Mouse (Mus musculus): Measurements from ENCODE around the gene 4930583I09Rik. TPM values are rescaled to one million over a fixed set of nuclear protein-coding genes. Genes with fewer than 3 reads are reported as not detected.

4930583I09Rik gene
- total RNA-seq, 2 experiments from 2014 or later = not detected

DNA sequence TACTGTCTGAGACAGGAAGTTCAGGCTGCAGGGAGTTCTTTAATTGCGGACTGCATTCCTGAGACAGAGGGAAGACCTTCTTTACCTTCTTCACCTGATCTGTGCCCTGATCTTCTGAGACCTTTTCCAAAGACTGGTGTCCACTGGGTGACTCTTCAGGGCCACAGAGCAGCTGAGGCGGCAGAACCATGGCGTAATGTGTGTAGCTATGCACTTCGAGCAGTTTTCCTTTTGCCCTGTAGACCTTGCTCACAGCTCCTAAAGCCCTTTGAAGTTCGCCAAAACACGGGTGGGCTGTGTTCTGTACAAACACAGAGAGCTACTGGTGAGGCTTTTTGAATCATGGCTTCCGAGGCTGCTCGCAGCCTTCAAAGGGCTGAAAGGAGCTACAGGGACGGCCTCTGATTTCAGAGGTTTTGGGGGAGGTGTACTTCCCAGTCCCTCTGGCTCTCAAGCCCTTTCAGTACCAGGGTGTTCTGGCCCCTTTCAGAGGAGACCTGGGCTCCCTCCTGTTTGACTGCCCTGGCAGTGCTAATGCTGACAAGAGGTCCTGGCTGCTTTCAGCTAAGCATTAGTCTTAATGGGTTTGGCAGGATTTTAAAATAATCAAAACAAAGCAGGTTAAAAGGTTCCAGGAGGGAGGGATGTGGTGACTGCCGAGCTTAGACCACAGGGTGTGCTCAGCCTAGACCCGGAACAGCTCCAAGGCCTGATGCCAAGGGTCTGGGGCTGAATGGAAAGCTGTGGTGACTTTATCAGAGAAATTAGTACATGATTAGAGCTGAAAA is 33.5 kb downstream of the 4930583I09Rik start:
- DNase-seq (ENCODE audit: low spot score in 2 of 2) = no peak

GRCm38 (mm10) chr17:64792623-64793022 is 43.2 kb downstream of the 4930583I09Rik start:
- DNase-seq (ENCODE audit: low spot score in 2 of 2) = no peak

- no peak for DNase-seq (ENCODE audit: low spot score in 2 of 2)
Measured at GRCm38 (mm10) chr17:64792076-64792475, 43.8 kb downstream of the 4930583I09Rik start.

GRCm38 (mm10) chr17:64789175-64789574 is 46.7 kb downstream of the 4930583I09Rik start:
- no peak for DNase-seq (ENCODE audit: low spot score in 2 of 2)

- DNase-seq (ENCODE audit: low spot score in 2 of 2) = no peak
Measured at GRCm38 (mm10) chr17:64788301-64788700, 47.6 kb downstream of the 4930583I09Rik start.

- no peak for DNase-seq (ENCODE audit: low spot score in 2 of 2)
Measured at GRCm38 (mm10) chr17:64785961-64786360, 49.9 kb downstream of the 4930583I09Rik start.

Other genes starting within 250 kb of the 4930583I09Rik start
- 10 to 100 TPM; 17.2 to 18.8 TPM for gene Man2a1, start 235.3 kb downstream of the 4930583I09Rik start, total RNA-seq (2021)